Mouse (Mus musculus) heart, embryonic 13.5 days (tissue): ENCODE data around the gene Ptpre. TPM values are rescaled to one million over a fixed set of nuclear protein-coding genes. Genes with fewer than 3 reads are reported as not detected.
A peak's percentile ranks its signal among the peaks of the same experiment; 100 is the strongest.

Experiments used
- ATAC-seq: fragments of 200-750 bp; cut with Nextera tagmentation; 2 replicates; pipeline ENCODE4 v1.8.0; 2017; ENCODE audit warnings: moderate TSS enrichment; ENCODE audit not compliant: insufficient number of reproducible peaks, low FRiP score, low TSS enrichment; ENCODE audit errors: extremely low read depth
- H3K27ac ChIP-seq: fragments of 300-500 bp; sonication (generic); replicated peaks from 2 replicates; pipeline ENCODE4 v1.5.1; 2015; ENCODE audit warnings: moderate library complexity, mild to moderate bottlenecking, inconsistent platforms
- H3K27me3 ChIP-seq: fragments of 300-500 bp; sonication (generic); replicated peaks from 2 replicates; pipeline ENCODE4 v1.6.1; 2015; ENCODE audit warnings: mild to moderate bottlenecking, inconsistent platforms
- H3K36me3 ChIP-seq: fragments of 300-500 bp; sonication (generic); 2 replicates; pipeline ENCODE4 v1.6.1; 2015; ENCODE audit warnings: mild to moderate bottlenecking, inconsistent platforms
- H3K4me1 ChIP-seq: fragments of 300-500 bp; sonication (generic); 2 replicates; pipeline ENCODE4 v1.6.1; 2015; ENCODE audit warnings: inconsistent platforms
- H3K4me2 ChIP-seq: fragments of 300-500 bp; sonication (generic); 2 replicates; pipeline ENCODE4 v1.6.1; 2015; ENCODE audit warnings: inconsistent platforms, mild to moderate bottlenecking, moderate library complexity
- H3K4me3 ChIP-seq: fragments of 300-500 bp; sonication (generic); 2 replicates; pipeline ENCODE4 v1.5.1; 2015; ENCODE audit warnings: moderate library complexity, mild to moderate bottlenecking, inconsistent platforms
- H3K9ac ChIP-seq: fragments of 300-500 bp; sonication (generic); 2 replicates; pipeline ENCODE4 v1.6.1; 2015; ENCODE audit warnings: inconsistent platforms, mild to moderate bottlenecking, moderate library complexity
- H3K9me3 ChIP-seq: fragments of 300-500 bp; sonication (generic); 2 replicates; pipeline ENCODE4 v1.6.1; 2016; ENCODE audit warnings: inconsistent platforms
- WGBS: fragments of 180-500 bp; shearing (Covaris S2); methylation state at CpG from one replicate; pipeline ENCODE4 v1.1.7; 2015; ENCODE audit warnings: mixed read lengths; 5-methylcytosine and 5-hydroxymethylcytosine counted together
- polyA plus RNA-seq: library from polyadenylated mRNA; unstranded; fragments of >200 nt; fragmentation: Nextera tagmentation; extraction: Ambion mirVana; gene quantifications from 2 replicates; pipeline ENCODE4 v1.2.1, GENCODE M21; 2015

Gene Ptpre
- polyA plus RNA-seq, 1 experiment from 2014 or later, result 3.1 TPM

DNA sequence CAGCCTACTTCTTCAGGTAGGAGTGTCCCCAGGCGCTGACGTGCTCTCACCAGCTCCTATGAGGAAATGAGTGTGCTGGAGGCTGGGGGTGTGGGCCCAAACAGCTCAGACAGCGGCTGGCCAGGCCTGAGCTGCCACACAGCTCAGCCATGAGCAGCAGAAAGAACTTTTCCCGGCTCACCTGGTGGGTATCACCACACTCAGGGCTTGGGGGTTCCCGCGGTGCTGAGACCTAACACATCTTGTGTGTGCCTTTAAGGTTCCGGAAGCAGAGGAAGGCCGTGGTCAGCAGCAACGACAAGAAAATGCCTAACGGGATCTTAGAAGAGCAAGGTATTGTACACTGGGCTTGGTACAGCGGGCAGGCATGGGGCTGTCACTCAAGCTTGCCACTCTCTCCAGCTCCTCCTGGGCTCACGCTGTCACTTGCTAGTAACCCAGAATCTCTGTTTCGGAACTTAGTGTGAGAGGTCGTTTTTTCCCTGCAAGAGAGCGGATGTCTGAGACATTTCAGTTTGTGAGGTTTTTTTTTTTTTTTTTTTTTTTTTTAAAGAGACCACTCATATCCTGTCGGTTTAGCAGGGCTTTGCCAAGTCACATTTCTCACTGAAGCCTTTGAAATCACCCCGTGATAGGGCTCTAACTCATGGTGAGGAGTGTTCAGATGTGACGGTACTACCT, 114.7 kb downstream of the Ptpre start:
- H3K4me3 ChIP-seq, result peak overlapping the region; percentile 27
- ATAC-seq, result 0 out of 2 replicates have a peak, but pooled peaks have one; percentile 16

DNA sequence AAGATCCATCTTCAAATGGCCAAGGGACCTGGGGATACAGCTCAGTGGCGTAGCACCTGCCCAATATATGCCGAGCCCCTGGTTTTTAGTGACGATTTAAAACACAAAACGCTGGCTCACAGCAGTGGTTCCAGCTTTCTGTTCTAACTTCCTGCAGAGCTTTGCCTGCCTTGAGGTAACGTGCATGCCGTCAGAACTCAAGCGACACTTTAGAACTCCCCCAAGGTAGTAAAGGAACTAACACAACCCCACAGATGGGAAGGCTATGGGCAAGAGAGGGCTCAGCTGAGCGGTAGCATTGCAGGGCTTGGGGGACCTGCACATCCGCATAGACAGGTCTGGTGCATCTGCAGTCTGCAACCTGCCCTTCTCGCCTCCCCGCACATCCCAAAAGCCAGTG, 115.5 kb downstream of the Ptpre start:
- Histone ChIP-seq H3K36me3 (no peaks in the 10 kb centered on the region), H3K9me3 (no peaks in the 10 kb centered on the region), H3K4me1 (peaks cover 8% of the 10 kb centered on the region; the same call in 1 of the 2 replicates), H3K9ac (no peak overlapping the region; the same call in 1 of the 2 replicates), H3K27ac (no peak overlapping the region), H3K27me3 (peaks cover 6% of the 10 kb centered on the region; the same call in 1 of the 2 replicates), H3K4me2 (peak overlapping the region; percentile 53; the same call in 1 of the 2 replicates), H3K4me3 (no peak overlapping the region)
- no peak for ATAC-seq
- 72% methylated on average over 11 of the region's 11 CpGs for WGBS

More for the DNA sequence above, 114.7 kb downstream of the Ptpre start:
- H3K27ac ChIP-seq, result peak overlapping the region; percentile 50
- H3K9me3 ChIP-seq, result no peaks in the 10 kb centered on the region
- peaks cover 6% of the 10 kb centered on the region; the same call in 1 of the 2 replicates for H3K27me3 ChIP-seq
- 51% methylated on average over 18 of the region's 18 CpGs for WGBS
- peak overlapping the region; percentile 53 for H3K4me2 ChIP-seq
- peaks cover 6% of the 10 kb centered on the region; the same call in 1 of the 2 replicates for H3K4me1 ChIP-seq
- H3K36me3 ChIP-seq, result no peaks in the 10 kb centered on the region
- peak overlapping the region; percentile 24; the same call in 1 of the 2 replicates for H3K9ac ChIP-seq

DNA sequence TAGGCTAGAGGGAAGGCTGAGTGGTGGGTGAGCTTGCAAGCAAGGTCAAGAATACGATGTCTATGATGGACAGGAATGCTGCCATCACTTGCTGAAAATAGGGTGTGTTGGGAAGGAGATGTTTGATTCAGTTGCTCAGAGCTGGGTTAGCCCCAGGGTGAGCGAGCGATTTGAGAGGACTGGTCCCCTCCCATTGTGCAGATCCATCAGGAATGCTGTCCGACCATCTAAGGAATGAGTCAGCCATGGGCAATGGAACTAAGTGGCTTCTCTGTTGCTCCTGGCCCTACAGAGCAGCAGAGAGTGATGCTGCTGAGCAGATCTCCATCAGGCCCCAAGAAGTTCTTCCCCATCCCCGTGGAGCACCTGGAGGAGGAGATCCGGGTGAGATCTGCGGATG, 116.3 kb downstream of the Ptpre start:
- ATAC-seq, result no peak
- H3K4me3 ChIP-seq, result no peak overlapping the region
- WGBS, result 80% methylated on average over 7 of the region's 7 CpGs
- no peak overlapping the region for H3K27ac ChIP-seq
- peaks cover 6% of the 10 kb centered on the region; the same call in 1 of the 2 replicates for H3K27me3 ChIP-seq
- H3K4me1 ChIP-seq, result peaks cover 8% of the 10 kb centered on the region; the same call in 1 of the 2 replicates
- H3K36me3 ChIP-seq, result no peaks in the 10 kb centered on the region
- no peaks in the 10 kb centered on the region for H3K9me3 ChIP-seq
- H3K4me2 ChIP-seq, result no peak overlapping the region
- H3K9ac ChIP-seq, result no peak overlapping the region

DNA sequence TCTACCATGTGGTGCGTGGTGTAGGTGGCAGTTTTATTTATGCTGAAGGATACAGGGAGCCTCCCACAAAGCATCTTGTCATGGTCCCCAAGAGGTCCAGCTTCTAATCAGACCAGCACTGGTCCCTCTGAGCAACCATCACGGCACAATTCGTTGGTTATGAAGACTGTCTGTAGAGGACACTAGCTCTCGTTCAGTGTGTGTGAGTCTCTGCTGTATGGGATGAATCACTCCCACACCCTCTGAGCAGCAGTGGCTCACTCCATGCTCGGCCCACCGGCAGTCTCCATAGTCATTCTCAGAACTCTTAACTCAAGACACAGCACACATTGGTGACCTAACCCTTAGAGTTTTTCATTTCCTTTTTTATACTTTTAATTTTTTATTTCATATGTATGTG, 117.0 kb downstream of the Ptpre start:
- peaks cover 6% of the 10 kb centered on the region; the same call in 1 of the 2 replicates for H3K27me3 ChIP-seq
- no peak overlapping the region for H3K9ac ChIP-seq
- no peaks in the 10 kb centered on the region for H3K36me3 ChIP-seq
- H3K27ac ChIP-seq, result no peak overlapping the region
- no peaks in the 10 kb centered on the region for H3K9me3 ChIP-seq
- 71% methylated on average over 6 of the region's 6 CpGs for WGBS
- no peak for ATAC-seq
- H3K4me2 ChIP-seq, result no peak overlapping the region
- peaks cover 8% of the 10 kb centered on the region; the same call in 1 of the 2 replicates for H3K4me1 ChIP-seq
- H3K4me3 ChIP-seq, result no peak overlapping the region

DNA sequence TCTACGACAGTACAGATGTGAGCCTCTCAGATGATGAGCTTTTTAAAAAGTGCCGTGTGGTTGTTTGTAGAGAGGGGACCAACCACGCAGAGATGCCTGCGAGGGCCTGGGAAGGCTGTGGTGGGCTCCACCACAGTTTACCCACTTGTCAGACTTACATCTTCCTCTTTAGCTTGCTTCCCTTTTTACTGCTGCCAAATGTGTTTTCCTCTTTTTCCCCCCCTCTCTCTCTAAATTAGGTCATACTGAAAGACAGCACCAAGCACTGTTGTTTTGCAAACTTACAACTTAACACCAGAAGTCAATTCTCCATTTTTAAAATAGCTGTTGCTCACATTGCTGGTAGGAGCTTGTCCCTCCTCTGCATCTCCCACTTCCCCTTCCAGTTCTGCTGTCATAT, 117.8 kb downstream of the Ptpre start:
- H3K27ac ChIP-seq, result no peak overlapping the region
- H3K9me3 ChIP-seq, result no peaks in the 10 kb centered on the region
- no peak overlapping the region for H3K9ac ChIP-seq
- no peaks in the 10 kb centered on the region for H3K36me3 ChIP-seq
- peaks cover 8% of the 10 kb centered on the region; the same call in 1 of the 2 replicates for H3K4me1 ChIP-seq
- H3K27me3 ChIP-seq, result peaks cover 6% of the 10 kb centered on the region; the same call in 1 of the 2 replicates
- no peak overlapping the region for H3K4me2 ChIP-seq
- WGBS, result 63% methylated on average over 4 of the region's 4 CpGs
- no peak overlapping the region for H3K4me3 ChIP-seq
- ATAC-seq, result no peak

DNA sequence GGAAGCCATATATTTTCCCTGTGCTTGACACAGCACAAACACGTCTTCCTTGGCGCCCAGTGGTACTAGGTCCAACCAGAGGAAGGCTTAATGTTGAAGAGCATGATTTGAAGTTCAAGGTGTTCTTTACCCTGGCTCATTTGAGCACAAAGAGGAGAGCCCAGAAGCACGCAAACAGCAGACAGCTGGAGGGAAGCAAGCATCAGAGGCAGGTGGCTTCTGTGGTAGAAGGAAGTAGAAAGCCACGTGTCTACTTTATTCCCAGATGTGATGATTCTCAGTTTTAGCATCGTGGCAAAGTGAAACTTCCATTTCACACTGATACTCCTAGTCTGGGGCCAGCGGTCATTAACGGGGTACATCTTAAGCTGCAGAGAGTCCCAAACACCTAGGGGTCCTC, 120.9 kb downstream of the Ptpre start:
- H3K4me3 ChIP-seq, result no peak overlapping the region
- no peaks in the 10 kb centered on the region for H3K9me3 ChIP-seq
- H3K27me3 ChIP-seq, result peaks cover 6% of the 10 kb centered on the region; the same call in 1 of the 2 replicates
- 0 out of 2 replicates have a peak, but pooled peaks cover 2% of the 10 kb centered on the region for H3K4me1 ChIP-seq
- H3K36me3 ChIP-seq, result no peaks in the 10 kb centered on the region
- no peak for ATAC-seq
- H3K27ac ChIP-seq, result no peak overlapping the region
- H3K9ac ChIP-seq, result no peak overlapping the region
- 82% methylated on average over 7 of the region's 7 CpGs for WGBS
- no peak overlapping the region for H3K4me2 ChIP-seq

DNA sequence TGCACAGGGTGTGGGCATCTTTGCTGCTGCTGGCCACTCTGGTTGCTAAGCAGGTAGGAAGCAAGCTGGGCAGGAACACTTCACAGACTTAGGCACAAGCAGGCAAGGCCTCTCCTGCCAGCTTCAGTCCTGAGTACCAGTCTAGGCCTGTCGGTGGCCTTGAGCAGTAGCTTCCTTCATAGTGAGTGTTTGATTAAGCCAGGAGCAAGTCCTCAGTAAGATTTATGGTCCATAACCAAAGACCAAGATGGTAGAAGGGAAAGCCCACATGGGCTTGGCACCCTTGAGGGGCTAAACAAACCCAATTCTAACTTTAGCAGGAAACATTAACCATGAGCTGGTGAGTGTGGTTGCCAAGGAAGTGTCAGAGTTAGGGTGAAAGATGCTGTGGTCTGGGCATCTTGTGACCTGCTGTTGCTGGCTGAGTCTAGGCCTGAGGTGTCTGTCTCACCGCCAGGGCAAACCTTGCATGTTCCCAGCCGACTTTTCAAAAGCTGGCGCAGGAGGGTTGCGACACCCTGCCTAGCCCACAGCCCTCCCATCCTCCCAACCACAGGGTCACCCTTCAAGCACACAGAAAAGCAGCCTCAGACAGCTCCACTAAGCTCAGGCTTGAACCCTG, 122.1 kb downstream of the Ptpre start:
- H3K9ac ChIP-seq, result no peak overlapping the region
- no peaks in the 10 kb centered on the region for H3K9me3 ChIP-seq
- no peak overlapping the region for H3K27ac ChIP-seq
- no peaks in the 10 kb centered on the region for H3K36me3 ChIP-seq
- no peak overlapping the region for H3K4me3 ChIP-seq
- no peak overlapping the region for H3K4me2 ChIP-seq
- H3K4me1 ChIP-seq, result 0 out of 2 replicates have a peak, but pooled peaks cover 2% of the 10 kb centered on the region
- no peak; the same call in 1 of the 2 replicates for ATAC-seq
- H3K27me3 ChIP-seq, result peaks cover 4% of the 10 kb centered on the region; the same call in 1 of the 2 replicates
- 85% methylated on average over 5 of the region's 5 CpGs for WGBS

DNA sequence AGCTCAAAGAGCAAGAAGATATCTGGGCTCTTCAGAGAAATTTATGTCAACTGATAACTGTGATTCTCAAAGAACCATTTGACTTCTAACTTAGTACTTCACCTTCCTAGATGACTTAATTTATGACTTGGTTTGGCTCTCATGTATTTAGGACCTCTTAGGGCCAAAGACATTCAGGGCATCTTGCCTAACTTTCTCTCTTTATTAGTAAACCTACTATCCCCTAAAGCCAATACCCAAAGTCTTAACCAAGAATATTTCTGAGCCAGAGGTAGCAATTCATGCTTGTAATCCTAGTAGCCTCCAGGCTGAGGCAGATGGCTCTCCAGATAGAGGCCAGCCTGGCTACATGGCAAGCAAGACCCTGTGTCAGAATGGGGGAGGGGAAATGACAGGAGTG, 123.0 kb downstream of the Ptpre start:
- Histone ChIP-seq H3K9ac (no peak overlapping the region), H3K36me3 (no peaks in the 10 kb centered on the region), H3K4me3 (no peak overlapping the region), H3K27ac (no peak overlapping the region), H3K4me2 (no peak overlapping the region), H3K4me1 (0 out of 2 replicates have a peak, but pooled peaks cover 2% of the 10 kb centered on the region), H3K9me3 (no peaks in the 10 kb centered on the region), H3K27me3 (0 out of 2 replicates have a peak, but pooled peaks cover under 1% of the 10 kb centered on the region)
- ATAC-seq, result no peak

DNA sequence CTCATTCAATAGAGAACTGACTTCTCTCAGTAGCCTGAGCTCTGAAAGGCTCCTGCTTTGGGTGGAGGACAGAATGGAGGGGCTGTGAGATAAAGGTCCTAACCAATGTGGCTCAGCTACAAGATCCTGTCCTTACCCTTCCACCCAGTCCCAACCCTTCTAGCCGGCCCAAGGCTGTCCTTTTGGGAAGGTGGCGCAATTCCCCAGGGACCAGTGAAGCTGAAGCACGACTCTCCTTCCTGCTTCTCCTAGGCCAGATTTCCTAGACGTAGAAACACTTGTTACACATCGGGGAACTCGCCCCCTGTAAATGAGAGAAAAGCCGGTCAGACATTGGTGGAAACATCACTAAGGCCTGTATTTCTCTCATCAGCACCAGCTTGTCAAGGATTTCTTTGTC, 126.9 kb downstream of the Ptpre start:
- Histone ChIP-seq H3K27ac (no peak overlapping the region), H3K27me3 (no peaks in the 10 kb centered on the region), H3K9ac (no peak overlapping the region), H3K4me2 (no peak overlapping the region), H3K4me3 (no peak overlapping the region), H3K36me3 (no peaks in the 10 kb centered on the region), H3K4me1 (no peaks in the 10 kb centered on the region), H3K9me3 (no peaks in the 10 kb centered on the region)
- 80% methylated on average over 7 of the region's 7 CpGs for WGBS
- ATAC-seq, result no peak

DNA sequence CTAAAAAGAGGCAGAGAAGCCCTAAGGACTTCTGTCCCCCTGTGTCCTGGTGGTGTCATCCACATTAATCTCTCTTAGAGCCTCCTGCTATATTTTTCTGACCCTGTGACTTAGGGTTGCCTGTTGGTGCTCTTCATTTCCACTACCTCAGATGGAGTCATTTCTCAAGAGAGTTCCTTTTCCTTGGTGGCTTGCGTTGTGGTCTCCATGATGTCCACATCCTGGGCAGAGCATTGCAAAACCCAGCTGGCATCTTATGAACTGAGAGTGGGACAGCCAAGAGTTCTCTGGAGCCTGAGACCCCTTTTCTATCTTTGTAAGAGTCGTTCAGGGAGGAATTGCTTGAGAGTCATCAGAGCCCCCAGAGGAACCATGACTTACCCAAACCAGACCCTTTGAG, 129.0 kb downstream of the Ptpre start:
- no peak overlapping the region for H3K4me3 ChIP-seq
- H3K27ac ChIP-seq, result no peak overlapping the region
- no peak for ATAC-seq
- H3K36me3 ChIP-seq, result no peaks in the 10 kb centered on the region
- no peak overlapping the region for H3K4me2 ChIP-seq
- WGBS, result 78% methylated on average over 2 of the region's 2 CpGs
- H3K9ac ChIP-seq, result no peak overlapping the region
- H3K9me3 ChIP-seq, result no peaks in the 10 kb centered on the region
- no peaks in the 10 kb centered on the region for H3K27me3 ChIP-seq
- H3K4me1 ChIP-seq, result no peaks in the 10 kb centered on the region

DNA sequence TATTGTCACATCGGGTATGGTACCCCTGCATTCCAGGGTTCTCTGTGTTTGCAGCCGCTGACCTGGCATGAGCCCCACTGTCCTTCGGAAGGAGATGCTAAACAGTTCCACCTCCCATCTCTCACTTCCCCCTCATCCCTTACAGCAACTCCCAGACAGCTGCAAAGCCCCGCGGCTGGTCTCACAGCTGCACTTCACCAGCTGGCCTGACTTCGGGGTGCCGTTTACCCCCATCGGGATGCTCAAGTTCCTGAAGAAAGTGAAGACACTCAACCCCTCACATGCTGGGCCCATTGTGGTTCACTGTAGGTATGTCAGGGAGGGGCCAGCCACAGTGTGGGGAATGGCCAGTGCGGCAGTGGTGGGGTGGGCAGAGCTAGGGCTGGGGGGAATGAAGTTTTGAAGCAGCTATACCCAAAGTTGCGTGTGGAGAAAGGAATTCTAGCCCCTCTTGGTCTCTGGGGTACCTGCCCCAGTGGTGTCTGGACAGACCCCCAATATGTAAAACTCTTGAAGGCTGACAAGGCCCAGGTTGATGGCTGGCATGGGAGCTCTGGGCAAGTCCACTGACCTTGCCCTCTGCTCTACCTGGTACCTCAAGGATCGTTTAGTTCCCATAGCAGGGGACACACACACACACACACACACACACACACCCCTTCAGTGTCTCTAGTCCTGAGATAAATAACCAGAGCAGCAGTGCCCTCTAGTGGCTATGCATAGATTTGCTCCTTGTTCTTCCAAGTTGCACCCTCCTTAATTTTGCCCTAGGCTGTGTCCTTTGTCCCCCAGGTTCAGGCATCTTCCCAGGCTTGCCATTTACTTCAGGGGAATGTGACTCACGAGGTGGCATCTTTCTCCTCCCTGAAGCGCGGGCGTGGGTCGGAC, 131.8 kb downstream of the Ptpre start:
- 37% methylated on average over 16 of the region's 16 CpGs for WGBS
- no peak overlapping the region for H3K4me2 ChIP-seq
- H3K27ac ChIP-seq, result no peak overlapping the region
- H3K27me3 ChIP-seq, result no peaks in the 10 kb centered on the region
- ATAC-seq, result no peak
- H3K4me1 ChIP-seq, result no peaks in the 10 kb centered on the region
- no peak overlapping the region for H3K4me3 ChIP-seq
- no peaks in the 10 kb centered on the region for H3K36me3 ChIP-seq
- H3K9ac ChIP-seq, result no peak overlapping the region
- H3K9me3 ChIP-seq, result no peaks in the 10 kb centered on the region
